Mouse (Mus musculus): ENCODE data around the gene Adnp.
"Not testable (repeated sequence)": the region's sequence is repeated elsewhere in the genome, so short reads cannot be mapped to it uniquely, and the experiment has no call there.

Gene Adnp

DNA sequence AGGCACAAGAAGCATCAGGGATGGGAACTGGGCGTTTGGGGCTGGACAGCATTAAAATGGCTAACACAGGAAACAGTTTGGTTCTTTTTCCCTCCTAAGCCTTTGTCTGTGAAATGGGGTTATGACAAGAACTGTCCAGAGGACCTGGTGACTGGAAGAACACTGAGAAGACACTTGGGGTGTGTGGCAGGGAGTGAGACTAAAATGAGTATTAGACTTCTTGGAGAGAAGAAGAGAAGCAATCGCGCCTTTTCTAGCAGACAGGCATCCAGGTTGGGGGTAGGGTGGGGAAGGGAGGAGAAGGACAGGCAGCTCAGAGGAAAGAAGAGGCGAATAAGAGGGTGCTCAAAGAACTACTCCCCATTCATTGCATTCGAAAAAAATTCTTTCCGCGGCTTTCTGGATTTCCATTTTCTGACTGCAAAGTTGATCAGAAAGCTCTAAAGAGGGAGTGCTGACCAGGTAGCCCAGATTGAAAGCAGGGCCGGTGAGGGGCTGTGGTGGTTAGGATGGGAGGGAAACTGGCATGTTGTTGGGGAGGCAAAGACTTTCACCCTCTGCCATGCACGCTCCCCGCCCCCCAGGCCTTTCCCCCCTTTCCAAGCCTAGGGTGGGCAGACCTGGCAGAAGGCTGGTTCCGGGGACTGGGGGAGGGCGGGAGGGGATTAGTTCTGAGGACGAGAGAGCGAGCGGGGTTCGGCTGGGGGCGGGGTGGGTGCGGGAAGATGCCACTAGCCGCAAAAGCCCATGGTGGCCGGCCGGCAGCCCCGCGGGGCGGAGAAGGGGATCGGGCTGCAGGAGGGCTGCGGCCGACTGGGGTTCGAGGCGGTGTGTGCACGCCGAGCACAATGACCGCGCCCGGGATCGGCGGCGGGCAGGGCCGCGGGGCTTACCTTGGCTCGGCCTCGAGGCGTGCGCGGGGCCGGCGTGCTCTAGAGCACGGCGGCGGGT lies 956 bp downstream of the Adnp start:
- peak; percentile 60 for DNase-seq

DNA sequence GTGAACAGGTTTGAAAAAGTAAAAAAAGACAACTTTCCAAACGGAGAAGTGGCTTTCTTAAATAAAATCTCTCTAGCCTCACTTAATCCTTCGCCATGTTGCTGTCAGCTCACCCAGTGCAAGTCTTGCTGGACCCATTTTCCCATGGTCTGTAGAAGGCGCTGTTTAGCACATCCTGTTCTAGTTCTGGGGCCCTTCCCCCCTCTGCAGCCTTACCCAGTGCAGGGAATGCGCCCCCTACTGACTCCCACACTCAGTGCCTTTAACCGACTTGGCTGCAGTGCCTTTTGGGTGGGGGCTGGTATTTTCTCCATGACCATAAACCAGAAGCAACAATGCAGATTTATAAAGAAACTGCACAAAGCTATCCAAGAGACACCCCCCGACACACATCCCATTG lies 1.6 kb downstream of the Adnp start:
- peak; percentile 95 for DNase-seq

DNA sequence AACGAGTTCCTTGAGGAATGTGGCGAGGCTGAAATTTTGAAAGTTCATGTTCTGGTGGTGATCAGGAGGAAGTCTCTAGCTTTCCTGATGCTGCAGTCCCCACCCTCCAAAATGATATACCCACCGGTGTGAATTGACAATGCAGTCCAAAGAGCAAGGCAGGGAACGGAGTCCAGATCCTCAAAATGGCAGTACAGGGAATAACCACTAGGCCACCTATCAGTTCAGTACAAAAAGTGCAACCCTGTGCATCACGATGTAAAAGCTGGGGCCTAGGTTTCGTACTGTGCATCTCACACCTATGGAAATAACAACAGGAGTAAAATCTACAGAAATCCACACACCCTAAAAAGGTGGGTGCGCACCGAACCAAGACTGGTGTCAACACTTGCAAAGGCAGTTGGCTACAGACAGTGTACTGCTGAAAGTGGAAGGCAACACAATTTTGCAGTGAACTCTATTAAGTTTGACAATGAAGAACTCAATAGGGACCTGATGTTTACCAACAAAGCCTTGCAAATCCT lies 2.4 kb downstream of the Adnp start:
- no peak for DNase-seq

- DNase-seq: no peak
These were observed 6.8 kb downstream of the Adnp start for GRCm38 (mm10) chr2:168200014-168200691.

DNA sequence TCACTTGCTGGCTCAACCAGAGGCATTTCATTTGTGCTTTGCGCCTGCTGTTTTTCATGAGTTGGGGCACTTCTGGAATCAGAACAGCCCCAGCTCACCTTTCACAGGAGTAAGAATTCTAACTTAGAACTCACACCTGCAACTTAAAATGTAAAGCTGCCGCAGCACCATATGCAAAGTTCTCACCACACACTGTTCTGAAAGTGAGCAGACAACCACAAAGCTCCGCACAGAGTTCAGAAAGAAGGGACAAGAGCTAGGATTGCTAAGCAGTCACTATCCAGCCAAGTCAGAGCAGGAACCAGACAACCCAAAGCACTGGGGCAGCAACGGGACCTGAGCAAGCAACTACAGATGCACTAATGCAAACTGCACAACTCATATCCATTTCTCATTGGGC lies 7.4 kb downstream of the Adnp start:
- DNase-seq: no peak

GRCm38 (mm10) chr2:168198421-168198820 lies 8.5 kb downstream of the Adnp start:
- DNase-seq: no peak

DNA sequence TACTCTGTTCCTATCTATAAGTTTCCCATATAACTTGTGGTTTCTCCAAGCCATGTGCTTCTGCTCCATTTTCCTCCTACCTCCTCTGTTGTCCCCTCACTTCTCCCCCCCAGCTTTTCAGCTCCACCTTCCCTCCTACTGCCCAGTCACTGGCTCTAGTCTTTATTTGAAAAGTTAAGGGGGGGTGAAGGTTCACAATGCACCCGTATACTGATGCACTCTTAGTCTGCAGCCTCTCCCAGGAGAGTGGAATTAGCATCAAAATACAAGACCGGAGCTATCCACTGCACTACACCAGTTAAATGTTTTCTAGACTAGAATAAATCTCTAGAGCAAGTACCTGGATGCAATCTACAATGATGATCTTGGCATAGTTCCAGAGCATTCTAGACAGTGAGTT lies 11.2 kb downstream of the Adnp start:
- DNase-seq: no peak

DNA sequence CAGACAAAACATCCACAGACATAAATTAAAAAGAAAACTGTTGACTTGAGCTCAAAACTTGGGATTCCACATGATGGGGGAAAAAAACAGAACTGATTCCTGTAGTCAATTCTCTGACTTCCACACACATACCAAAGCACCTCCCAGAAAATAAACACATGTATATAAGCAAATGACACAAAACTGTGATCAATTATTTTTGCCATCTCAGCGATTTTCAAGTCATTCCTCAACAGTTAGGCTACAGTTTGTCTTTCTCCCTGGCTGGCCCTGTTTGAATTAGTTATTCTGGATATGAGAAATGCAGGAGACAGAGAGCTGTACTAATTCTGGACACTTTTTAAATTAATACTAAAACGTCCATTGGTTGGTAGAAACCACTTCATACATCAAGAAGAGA lies 13.2 kb downstream of the Adnp start:
- no peak for DNase-seq

DNA sequence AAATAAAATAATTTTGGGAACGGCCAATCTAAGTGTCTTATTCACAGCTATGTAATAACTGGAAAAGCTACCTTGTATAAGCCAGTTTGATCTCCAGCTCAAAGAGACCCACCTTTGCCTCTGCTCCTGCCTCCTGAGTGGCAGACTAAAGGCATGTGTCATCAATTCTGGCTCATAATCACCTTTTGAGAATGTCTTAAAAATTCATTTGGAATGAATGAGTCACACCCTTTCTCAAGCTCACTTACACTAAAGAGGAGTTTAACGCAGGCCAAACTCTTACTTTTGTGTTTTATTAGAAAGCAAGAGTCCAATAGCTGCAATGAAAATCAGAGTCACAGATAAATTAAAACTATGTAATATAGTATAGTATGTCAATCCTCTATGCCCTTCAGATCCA lies 15.1 kb downstream of the Adnp start:
- DNase-seq: no peak

- no peak for DNase-seq
These were observed 31.0 kb downstream of the Adnp start for GRCm38 (mm10) chr2:168175946-168176345.

DNA sequence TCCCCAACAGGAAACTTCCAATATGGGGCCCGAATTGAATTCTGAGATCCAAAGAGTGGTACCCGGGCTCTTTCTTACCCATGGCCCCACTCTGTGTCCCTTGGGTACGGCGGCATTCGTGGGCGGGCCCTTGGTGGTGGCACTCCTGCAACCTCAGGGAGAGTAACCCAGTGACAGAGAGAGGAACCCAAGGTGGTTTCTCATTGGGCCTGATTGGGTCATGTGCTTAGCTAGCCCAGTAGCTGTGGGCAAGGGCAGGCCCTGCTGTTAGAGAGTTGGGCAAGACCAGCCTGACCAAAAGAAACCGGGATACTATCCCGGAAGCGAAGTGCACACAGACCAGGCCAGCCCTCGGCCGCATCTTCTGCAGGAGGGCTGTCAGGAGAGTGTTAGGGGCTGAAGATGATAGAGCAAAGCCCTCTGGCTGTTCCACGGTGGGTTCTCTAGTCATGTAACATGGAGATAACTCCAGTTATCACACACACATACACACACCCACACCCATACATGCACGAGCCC lies 36.7 kb downstream of the Adnp start:
- DNase-seq: peak; percentile 69

DNA sequence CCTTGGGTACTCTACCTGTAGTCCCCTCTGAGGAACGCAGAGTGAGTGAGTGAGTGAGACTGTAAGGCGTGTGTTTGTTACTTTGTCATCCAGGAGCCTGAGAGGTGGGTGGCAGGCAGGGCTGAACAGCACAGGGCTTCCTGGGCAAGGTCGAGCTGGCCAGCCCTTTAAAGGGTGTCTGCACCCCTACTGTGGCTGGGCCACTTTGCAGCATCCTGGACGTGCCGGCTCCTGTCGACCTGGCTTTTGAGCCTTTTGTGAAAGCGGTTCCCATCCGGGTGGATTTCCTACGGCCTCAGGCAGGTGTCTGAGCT lies 37.2 kb downstream of the Adnp start:
- no peak for DNase-seq

- DNase-seq: peak; percentile 82
These were observed 37.8 kb downstream of the Adnp start for GRCm38 (mm10) chr2:168168892-168169799.

GRCm38 (mm10) chr2:168167781-168168180 lies 39.1 kb downstream of the Adnp start:
- no peak for DNase-seq

- DNase-seq: peak; percentile 25
These were observed 40.0 kb downstream of the Adnp start for GRCm38 (mm10) chr2:168166750-168167460.

DNA sequence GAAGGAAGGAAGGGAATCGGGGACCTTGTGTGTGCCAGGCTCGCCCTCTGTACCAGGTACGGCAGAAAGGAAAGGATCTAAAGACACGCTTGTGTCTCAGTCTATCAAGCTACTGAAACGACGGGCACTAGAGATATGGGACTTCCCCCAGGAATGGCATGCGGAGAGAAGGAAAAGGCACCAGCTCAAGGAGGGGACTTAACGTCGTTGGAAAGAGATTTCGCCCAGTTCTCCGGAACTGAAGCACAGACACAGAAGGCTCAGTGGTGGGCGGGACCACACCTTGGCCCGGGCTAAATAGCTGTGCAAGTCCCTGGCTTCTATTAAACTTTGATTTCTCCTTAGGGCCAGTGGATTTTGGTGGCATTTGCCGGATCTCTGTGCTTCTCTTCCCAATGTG lies 44.9 kb downstream of the Adnp start:
- DNase-seq: no peak

DNA sequence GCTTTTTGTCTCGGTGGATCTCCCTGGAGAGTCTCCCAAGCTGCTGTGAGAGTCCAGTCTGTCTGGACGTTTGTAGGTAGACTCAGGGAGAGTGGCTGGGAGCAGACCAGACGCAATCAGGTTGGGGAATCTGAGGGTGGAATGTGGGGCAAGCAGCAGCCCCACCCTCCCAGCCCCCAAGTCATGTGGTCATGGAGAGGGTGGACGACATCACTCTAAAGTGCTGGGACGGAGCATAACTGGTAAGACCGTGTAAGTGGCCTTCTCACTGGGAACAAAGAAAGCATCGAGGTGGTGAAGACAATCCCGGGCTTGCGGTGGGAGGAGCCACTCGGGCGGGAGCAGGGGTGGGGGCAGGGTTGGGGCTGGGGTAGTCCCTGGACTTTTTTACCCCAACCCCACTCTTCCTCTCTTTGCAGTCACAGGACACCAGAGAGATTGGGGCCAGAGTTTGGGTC lies 45.4 kb downstream of the Adnp start:
- DNase-seq: peak; percentile 68

DNA sequence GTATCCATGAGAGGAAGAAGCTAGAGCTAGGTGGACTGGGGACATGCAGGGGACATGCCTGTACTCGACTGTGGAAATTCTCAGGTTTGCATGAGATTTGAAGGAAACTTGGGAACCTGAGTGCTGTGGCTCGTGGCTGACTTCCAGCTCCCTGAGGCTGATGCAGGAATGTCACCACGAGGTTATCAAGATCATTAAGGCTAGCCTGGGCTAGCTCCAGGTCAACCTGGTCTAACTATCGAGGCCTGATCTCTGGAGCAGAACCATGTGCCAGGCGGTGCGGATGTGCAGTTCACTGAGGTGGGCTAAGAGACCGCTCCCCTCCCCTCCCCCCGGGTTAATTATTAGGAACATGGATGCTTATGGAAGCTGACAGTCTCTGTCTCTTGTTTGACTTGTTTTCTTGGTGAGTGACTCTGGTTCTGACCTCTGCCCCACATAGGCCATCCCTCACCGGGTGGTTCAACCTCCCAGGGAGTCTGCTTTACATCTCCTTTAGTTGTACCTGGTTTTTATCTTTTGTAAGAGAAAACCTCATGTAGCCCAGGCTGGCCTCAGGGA lies 46.5 kb downstream of the Adnp start:
- no peak for DNase-seq

DNA sequence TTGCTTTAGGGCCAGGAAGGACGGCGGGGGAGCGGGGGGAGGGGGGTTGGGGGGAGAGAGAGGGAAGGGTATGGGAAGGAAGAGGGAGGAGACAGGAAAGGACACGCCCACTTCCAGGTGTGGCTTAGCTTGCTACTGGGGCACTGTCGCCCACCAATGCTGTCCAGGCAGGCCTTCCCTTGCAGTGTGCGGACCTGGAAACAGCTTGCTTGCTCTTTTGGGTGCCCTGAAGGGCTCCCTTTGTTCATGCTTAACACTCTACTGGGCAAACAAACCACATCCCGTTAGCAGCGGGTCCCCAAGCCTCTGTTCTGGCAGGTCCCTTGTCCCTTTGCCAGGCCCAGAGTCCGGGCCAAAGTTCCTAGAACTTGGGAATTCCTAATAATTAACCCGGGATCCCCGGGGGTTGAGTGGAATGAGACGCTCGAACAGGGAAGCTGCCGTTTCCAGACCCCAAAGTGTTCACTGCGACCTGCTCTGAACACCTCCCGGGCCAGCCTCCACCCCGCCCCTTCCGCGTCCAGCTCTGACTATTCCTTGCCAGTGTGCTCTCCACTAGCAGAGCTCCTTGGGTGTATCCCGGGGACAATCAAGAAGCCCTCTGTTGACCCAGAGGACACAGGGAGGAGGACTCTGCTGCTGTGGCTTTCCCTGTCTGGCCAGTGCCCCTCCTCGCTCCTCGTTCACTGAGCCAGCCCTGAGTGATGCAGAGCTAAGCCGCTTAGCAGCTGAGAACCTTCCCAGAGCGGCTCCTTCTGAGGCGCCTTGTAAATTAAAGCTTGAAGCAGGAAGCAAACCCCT lies 47.8 kb downstream of the Adnp start:
- peak; percentile 76 for DNase-seq

DNA sequence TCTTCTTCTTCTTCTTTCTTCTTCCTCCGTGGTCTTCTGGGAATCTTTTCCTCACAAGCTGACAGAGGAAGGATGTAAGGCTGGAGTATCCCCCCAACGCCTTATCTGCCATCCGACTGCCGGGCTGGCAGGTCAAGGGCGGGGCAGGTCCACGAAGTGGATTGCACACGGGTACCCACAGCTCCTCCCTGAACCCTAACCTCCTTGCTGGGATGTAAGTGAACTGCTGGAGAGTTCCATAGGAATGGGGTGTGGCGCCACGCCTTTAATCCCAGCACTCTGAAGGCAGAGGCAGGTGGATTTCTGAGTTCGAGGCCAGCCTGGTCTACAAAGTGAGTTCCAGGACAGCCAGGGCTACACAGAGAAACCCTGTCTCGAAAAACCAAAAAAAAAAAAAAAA lies 48.9 kb downstream of the Adnp start:
- DNase-seq: not testable (repeated sequence)

DNA sequence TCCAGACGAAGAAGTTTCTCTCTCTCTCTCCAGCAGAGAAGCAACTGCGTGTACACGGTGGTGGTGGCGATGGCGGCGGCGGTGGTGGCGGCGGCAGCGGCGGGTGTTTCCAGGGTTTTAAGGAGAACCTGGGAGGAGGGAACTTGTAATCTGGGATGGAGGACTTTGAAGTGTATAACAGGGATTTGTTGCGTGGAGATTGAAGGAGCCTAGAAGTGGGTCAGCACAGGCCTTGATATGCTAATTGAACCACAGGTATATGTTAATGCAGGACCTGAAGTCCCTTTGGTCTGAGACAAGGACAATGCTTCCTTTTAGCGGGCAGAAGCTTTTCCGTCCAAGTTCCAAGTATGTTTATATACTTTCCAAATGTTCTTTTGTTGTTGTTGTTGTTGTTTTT lies 50.6 kb downstream of the Adnp start:
- DNase-seq: no peak
